Mouse (Mus musculus): Measurements from ENCODE around the gene Gm21994.
"Not testable (repeated sequence)": the region's sequence is repeated elsewhere in the genome, so short reads cannot be mapped to it uniquely, and the experiment has no call there.

The Gm21994 gene

DNA sequence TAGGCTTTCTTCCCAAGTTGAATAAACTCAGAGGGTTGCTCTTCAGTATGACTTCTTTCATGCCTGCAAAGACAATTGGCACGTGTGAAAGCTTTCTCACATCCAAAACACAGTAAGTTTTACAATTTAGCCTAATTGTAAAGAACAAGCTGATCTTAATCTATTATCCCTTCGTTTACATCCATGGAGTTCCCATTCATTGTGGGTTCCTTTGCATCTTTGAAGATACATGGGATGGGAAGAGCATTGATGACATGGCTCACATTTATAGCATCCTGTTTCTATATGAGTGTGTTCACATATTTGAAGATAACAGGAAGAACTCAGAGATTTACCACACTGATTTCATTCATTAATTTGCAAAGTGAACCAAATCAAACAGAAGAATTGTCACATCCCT lies at the start of gene Gm21994:
Gene Gm21994, minus strand, starts transcription at position 101 of the 400 bp plus-strand sequence.
- in situ Hi-C loops (cut with MboI; ENCODE audit: unreplicated experiment in 2 of 2): not testable (repeated sequence)

- in situ Hi-C loops (cut with MboI; ENCODE audit: unreplicated experiment in 2 of 2): no loop called here
Observed at GRCm38 (mm10) chr2:150299096-150299495, 43.7 kb upstream of the Gm21994 start.

DNA sequence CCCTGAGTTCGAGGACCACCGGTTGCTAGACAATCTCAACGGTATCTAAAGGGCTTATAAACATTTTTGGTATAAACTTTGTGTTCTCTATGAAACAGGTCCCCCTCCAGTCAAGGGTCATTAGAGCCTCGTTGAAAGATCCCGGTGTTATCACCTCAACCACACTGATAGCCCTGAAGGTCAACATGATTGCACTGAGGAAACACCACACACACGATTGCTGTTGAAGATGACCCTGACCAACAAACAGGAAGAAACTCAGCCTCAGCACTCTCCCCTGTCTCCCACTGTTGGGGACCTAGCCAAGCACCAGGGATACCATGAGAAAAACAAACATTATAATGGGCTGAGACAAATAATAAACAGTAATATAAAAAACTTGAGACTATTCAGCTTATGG lies 38.3 kb upstream of the Gm21994 start:
- in situ Hi-C loops (cut with MboI; ENCODE audit: unreplicated experiment in 2 of 2): no loop called here

GRCm38 (mm10) chr2:150257291-150257690 lies 1.9 kb upstream of the Gm21994 start, which contains the start of gene Gm14124:
Gm14124 (plus strand) TSS chr2:150257517.
- in situ Hi-C loops (cut with MboI; ENCODE audit: unreplicated experiment in 2 of 2): not testable (repeated sequence)

DNA sequence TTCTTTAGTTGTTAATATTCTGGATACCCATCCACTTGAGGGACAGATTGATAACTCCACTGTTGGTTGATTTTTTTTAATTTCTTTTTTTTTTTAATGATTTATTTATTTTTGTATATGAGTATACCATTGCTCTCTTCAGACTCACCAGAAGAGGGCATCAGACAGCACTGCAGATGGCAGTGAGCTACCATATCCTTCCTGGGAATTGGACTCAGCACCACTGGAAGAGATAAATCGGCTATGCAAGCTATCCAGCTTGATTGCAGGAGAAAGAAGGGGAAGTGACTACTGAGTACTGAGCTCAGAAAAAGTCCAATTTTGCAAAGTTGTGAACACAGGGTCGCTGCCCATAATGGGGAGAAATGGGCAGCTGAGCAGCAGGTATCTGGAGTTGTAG lies 1.5 kb upstream of the Gm21994 start:
- in situ Hi-C loops (cut with MboI; ENCODE audit: unreplicated experiment in 2 of 2): not testable (repeated sequence)

DNA sequence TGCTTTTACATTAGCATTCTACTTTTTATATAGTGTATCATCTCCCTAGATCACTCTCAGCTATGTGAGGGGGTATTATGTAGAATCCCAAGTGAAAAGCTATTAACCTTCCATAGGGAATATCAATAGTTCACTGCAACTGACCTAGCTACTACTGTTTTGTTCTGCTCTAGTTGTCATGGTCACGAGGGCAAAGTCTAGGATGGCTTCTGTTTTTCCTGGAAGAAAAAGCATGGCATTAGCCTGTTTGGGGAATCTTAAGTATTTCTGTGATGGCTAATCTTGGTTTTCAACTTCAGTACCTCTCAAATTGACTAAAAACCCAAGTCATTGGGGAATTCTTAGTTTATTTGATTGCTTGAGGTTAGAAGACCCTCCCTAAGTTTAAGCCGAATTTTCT lies 12.2 kb downstream of the Gm21994 start:
- in situ Hi-C loops (cut with MboI; ENCODE audit: unreplicated experiment in 2 of 2): no loop called here

DNA sequence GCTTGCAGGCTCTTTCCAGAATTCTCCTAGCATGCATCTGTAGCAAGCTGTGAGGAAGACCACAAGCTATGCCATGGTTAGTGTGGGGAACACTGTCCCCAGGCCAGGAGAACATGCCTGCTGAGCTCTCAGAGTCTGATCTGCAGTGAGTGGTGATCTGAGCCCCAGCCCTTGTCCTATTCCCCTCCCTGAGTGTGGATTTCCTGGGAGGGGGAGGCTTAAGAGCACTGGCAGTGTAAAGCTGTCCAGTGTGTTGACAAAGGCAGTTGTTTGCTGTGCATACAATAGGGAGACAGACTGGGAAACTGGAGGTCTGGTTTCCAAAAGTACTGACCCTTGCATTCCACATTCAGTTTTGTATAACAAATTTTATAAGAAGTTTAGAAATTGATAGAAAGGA lies 32.1 kb downstream of the Gm21994 start:
- in situ Hi-C loops (cut with MboI; ENCODE audit: unreplicated experiment in 2 of 2): not testable (repeated sequence)

- in situ Hi-C loops (cut with MboI; ENCODE audit: unreplicated experiment in 2 of 2): not testable (repeated sequence)
Observed at GRCm38 (mm10) chr2:150218363-150218725, 37.0 kb downstream of the Gm21994 start.

GRCm38 (mm10) chr2:150217600-150218362 lies 37.6 kb downstream of the Gm21994 start, which contains the start of gene Zfp937:
Zfp937 (plus strand) TSS chr2:150218073.
- in situ Hi-C loops (cut with MboI; ENCODE audit: unreplicated experiment in 2 of 2): not testable (repeated sequence)
